Mouse (Mus musculus) brain, adult 10 weeks (tissue): ENCODE measurements around the gene Parp12. TPM values are rescaled to one million over a fixed set of nuclear protein-coding genes. Genes with fewer than 3 reads are reported as not detected.

Source experiments
- polyA plus RNA-seq: library from polyadenylated mRNA; stranded (reverse); fragments of 350-450 nt; fragmentation: Illumina TruSeq; extraction: RNeasy Lipid Tissue Mini Kit (QIAGEN cat#74804); gene quantifications from one replicate; pipeline ENCODE4 v1.2.3, GENCODE M21; 2015; ENCODE audit warnings: low read depth, low replicate concordance

Parp12 gene
- 8.5 TPM for polyA plus RNA-seq

GRCm38 (mm10) chr6:39117584-39118455 is at the start of gene Parp12:
Gene Parp12, minus strand, starts transcription at chr6:39118349.

Other genes starting within 250 kb of the Parp12 start
- gene Tbxas1, start 242.9 kb downstream of the Parp12 start, polyA plus RNA-seq = 5.5 TPM
- gene Hipk2, start 242.2 kb downstream of the Parp12 start, polyA plus RNA-seq = 24.2 TPM
- gene Kdm7a, start 88.4 kb upstream of the Parp12 start, polyA plus RNA-seq = 20.9 TPM